Mouse (Mus musculus): Measurements from ENCODE around the gene Hist1h3f.
"Not testable (repeated sequence)": the region's sequence is repeated elsewhere in the genome, so short reads cannot be mapped to it uniquely, and the experiment has no call there.

The Hist1h3f gene

GRCm38 (mm10) chr13:23517603-23518294, 26.1 kb upstream of the Hist1h3f start:
- peak; percentile 96 for DNase-seq (ENCODE audit: low spot score in 2 of 2)

- no peak for DNase-seq (ENCODE audit: low spot score in 2 of 2)
Observed at GRCm38 (mm10) chr13:23518295-23518603, 25.6 kb upstream of the Hist1h3f start.

- DNase-seq (ENCODE audit: low spot score in 2 of 2): peak; percentile 74 to 82
Observed at GRCm38 (mm10) chr13:23518885-23519284, 25.0 kb upstream of the Hist1h3f start.

- peak; percentile 71 to 80 for DNase-seq (ENCODE audit: low spot score in 2 of 2)
Observed at GRCm38 (mm10) chr13:23519416-23519815, 24.4 kb upstream of the Hist1h3f start.

- DNase-seq (ENCODE audit: low spot score in 2 of 2): peak; percentile 72 to 80
Observed at GRCm38 (mm10) chr13:23521703-23522102, 22.1 kb upstream of the Hist1h3f start.

- no peak for DNase-seq (ENCODE audit: low spot score in 2 of 2)
Observed at GRCm38 (mm10) chr13:23523976-23524375, 19.9 kb upstream of the Hist1h3f start.

- peak; percentile 34 to 62 for DNase-seq (ENCODE audit: low spot score in 2 of 2)
Observed at GRCm38 (mm10) chr13:23524654-23525053, 19.2 kb upstream of the Hist1h3f start.

GRCm38 (mm10) chr13:23525901-23526300, 18.0 kb upstream of the Hist1h3f start:
- no peak for DNase-seq (ENCODE audit: low spot score in 2 of 2)

- peak; percentile 97 for DNase-seq (ENCODE audit: low spot score in 2 of 2)
Observed at GRCm38 (mm10) chr13:23526312-23526711, 17.5 kb upstream of the Hist1h3f start.

- DNase-seq (ENCODE audit: low spot score in 2 of 2): no peak
Observed at GRCm38 (mm10) chr13:23529005-23529404, 14.8 kb upstream of the Hist1h3f start.

- DNase-seq (ENCODE audit: low spot score in 2 of 2): no peak
Observed at GRCm38 (mm10) chr13:23529480-23530165, 14.2 kb upstream of the Hist1h3f start.

GRCm38 (mm10) chr13:23530181-23530900, 13.5 kb upstream of the Hist1h3f start:
- peak; percentile 73 to 78 for DNase-seq (ENCODE audit: low spot score in 2 of 2)

GRCm38 (mm10) chr13:23530901-23531875, 12.7 kb upstream of the Hist1h3f start, which contains the start of gene Hist1h4h:
Gene Hist1h4h, plus strand, starts transcription at chr13:23531050.
- DNase-seq (ENCODE audit: low spot score in 2 of 2): peak; percentile 93 to 96

GRCm38 (mm10) chr13:23532262-23533075, 11.4 kb upstream of the Hist1h3f start:
- no peak for DNase-seq (ENCODE audit: low spot score in 2 of 2)

- not testable (repeated sequence) for DNase-seq (ENCODE audit: low spot score in 2 of 2)
Observed at GRCm38 (mm10) chr13:23533560-23534367, 10.1 kb upstream of the Hist1h3f start, which contains the start of gene Hist1h2af. Gene Hist1h2af, plus strand, starts transcription at chr13:23533906.

GRCm38 (mm10) chr13:23534368-23535131, 9.3 kb upstream of the Hist1h3f start:
- DNase-seq (ENCODE audit: low spot score in 2 of 2): no peak

- peak; percentile 78 to 82 for DNase-seq (ENCODE audit: low spot score in 2 of 2)
Observed at GRCm38 (mm10) chr13:23535137-23536075, 8.4 kb upstream of the Hist1h3f start, which contains the start of gene Hist1h3g. Gene Hist1h3g, plus strand, starts transcription at chr13:23535422.
